Mouse (Mus musculus) kidney, embryonic 16.5 days (tissue): ENCODE results near the gene Sycn. TPM values are rescaled to one million over a fixed set of nuclear protein-coding genes. Genes with fewer than 3 reads are reported as not detected.
"Not testable (repeated sequence)": the region's sequence is repeated elsewhere in the genome, so short reads cannot be mapped to it uniquely, and the experiment has no call there.

Experiments used
- ATAC-seq: fragments of 200-750 bp; cut with Nextera tagmentation; 2 replicates; pipeline ENCODE4 v1.8.0; 2017; ENCODE audit warnings: moderate TSS enrichment; ENCODE audit not compliant: low FRiP score, low TSS enrichment
- H3K27ac ChIP-seq: fragments of 300-500 bp; sonication (generic); 2 replicates; pipeline ENCODE4 v1.5.1; 2014; ENCODE audit warnings: low read length
- H3K27me3 ChIP-seq: fragments of 300-500 bp; sonication (generic); 2 replicates; pipeline ENCODE4 v1.6.1; 2014; ENCODE audit warnings: low read length, control low read depth, mixed read lengths; ENCODE audit not compliant: insufficient read depth
- H3K36me3 ChIP-seq: fragments of 300-500 bp; sonication (generic); 2 replicates; pipeline ENCODE4 v1.6.1; 2014; ENCODE audit warnings: low read length, control low read depth, mixed read lengths; ENCODE audit not compliant: insufficient read depth
- H3K4me1 ChIP-seq: fragments of 300-500 bp; sonication (generic); 2 replicates; pipeline ENCODE4 v1.6.1; 2014; ENCODE audit warnings: low read length, control low read depth, mixed read lengths; ENCODE audit not compliant: insufficient read depth
- H3K4me2 ChIP-seq: fragments of 300-500 bp; sonication (generic); replicated peaks from 2 replicates; pipeline ENCODE4 v1.6.1; 2014; ENCODE audit warnings: low read depth, low read length
- H3K4me3 ChIP-seq: fragments of 300-500 bp; sonication (generic); 2 replicates; pipeline ENCODE4 v1.5.1; 2014; ENCODE audit warnings: mild to moderate bottlenecking, low read length
- H3K9ac ChIP-seq: fragments of 300-500 bp; sonication (generic); replicated peaks from 2 replicates; pipeline ENCODE4 v1.6.1; 2014; ENCODE audit warnings: low read length
- H3K9me3 ChIP-seq: fragments of 300-500 bp; sonication (generic); 2 replicates; pipeline ENCODE4 v1.6.1; 2016; ENCODE audit warnings: low read length, control low read depth
- WGBS: fragments of 180-500 bp; shearing (Covaris S2); extraction: QIAGEN DNeasy Blood & Tissue Kit; methylation state at CpG from one replicate; pipeline ENCODE4 v1.1.7; 2014; 5-methylcytosine and 5-hydroxymethylcytosine counted together
- polyA plus RNA-seq: library from polyadenylated mRNA; unstranded; fragments of >200 nt; fragmentation: Nextera tagmentation; extraction: Ambion mirVana; gene quantifications from 2 replicates; pipeline ENCODE4 v1.2.1, GENCODE M21; 2015

Gene Sycn
- not detected in 2 replicates for polyA plus RNA-seq

- no peak for ATAC-seq
- 63% methylated on average over 4 of the region's 4 CpGs for WGBS
- no peaks in the 10 kb centered on the region for H3K36me3 ChIP-seq
- H3K4me3 ChIP-seq: no peak within 1 kb of the TSS
- H3K27ac ChIP-seq: no peak within 1 kb of the TSS
- H3K4me2 ChIP-seq: no peak within 1 kb of the TSS
- peaks cover 11% of the 10 kb centered on the region for H3K27me3 ChIP-seq
- no peak within 1 kb of the TSS for H3K9ac ChIP-seq
- H3K9me3 ChIP-seq: no peaks in the 10 kb centered on the region
- H3K4me1 ChIP-seq: peaks cover 8% of the 10 kb centered on the region; the same call in 1 of the 2 replicates
These were observed at the start of gene Sycn for GRCm38 (mm10) chr7:28540526-28540925. Gene Sycn (plus strand): TSS chr7:28540885.

GRCm38 (mm10) chr7:28490903-28491302, 49.8 kb upstream of the Sycn start:
- no peaks in the 10 kb centered on the region for H3K27me3 ChIP-seq
- WGBS: 30% methylated on average over 14 of the region's 14 CpGs
- peaks cover 11% of the 10 kb centered on the region for H3K4me1 ChIP-seq
- H3K4me3 ChIP-seq: peak overlapping the region; percentile 11; the same call in 1 of the 2 replicates
- no peak overlapping the region for H3K9ac ChIP-seq
- H3K27ac ChIP-seq: no peak overlapping the region
- H3K9me3 ChIP-seq: no peaks in the 10 kb centered on the region
- no peaks in the 10 kb centered on the region for H3K36me3 ChIP-seq
- peak overlapping the region; percentile 41 for H3K4me2 ChIP-seq
- no peak for ATAC-seq

- no peak overlapping the region for H3K27ac ChIP-seq
- no peak overlapping the region for H3K4me2 ChIP-seq
- ATAC-seq: no peak
- WGBS: 91% methylated on average over 8 of the region's 8 CpGs
- H3K27me3 ChIP-seq: no peaks in the 10 kb centered on the region
- no peak overlapping the region for H3K9ac ChIP-seq
- no peaks in the 10 kb centered on the region for H3K36me3 ChIP-seq
- no peak overlapping the region for H3K4me3 ChIP-seq
- no peaks in the 10 kb centered on the region for H3K9me3 ChIP-seq
- H3K4me1 ChIP-seq: peaks cover 11% of the 10 kb centered on the region
These were observed 48.4 kb upstream of the Sycn start for GRCm38 (mm10) chr7:28492310-28492709.

- no peaks in the 10 kb centered on the region for H3K27me3 ChIP-seq
- 51% methylated on average over 11 of the region's 11 CpGs for WGBS
- no peaks in the 10 kb centered on the region for H3K9me3 ChIP-seq
- H3K9ac ChIP-seq: no peak overlapping the region
- no peak overlapping the region for H3K4me3 ChIP-seq
- no peaks in the 10 kb centered on the region for H3K36me3 ChIP-seq
- no peak for ATAC-seq
- no peak overlapping the region for H3K27ac ChIP-seq
- no peaks in the 10 kb centered on the region for H3K4me1 ChIP-seq
- no peak overlapping the region for H3K4me2 ChIP-seq
These were observed 45.3 kb upstream of the Sycn start for GRCm38 (mm10) chr7:28495426-28495825.

- no peaks in the 10 kb centered on the region for H3K27me3 ChIP-seq
- no peaks in the 10 kb centered on the region for H3K36me3 ChIP-seq
- 5% methylated on average over 5 of the region's 5 CpGs for WGBS
- H3K27ac ChIP-seq: no peak overlapping the region
- no peak for ATAC-seq
- H3K9ac ChIP-seq: no peak overlapping the region
- H3K4me3 ChIP-seq: no peak overlapping the region
- H3K9me3 ChIP-seq: no peaks in the 10 kb centered on the region; the same call in 1 of the 2 replicates
- no peaks in the 10 kb centered on the region for H3K4me1 ChIP-seq
- no peak overlapping the region for H3K4me2 ChIP-seq
These were observed 35.1 kb upstream of the Sycn start for GRCm38 (mm10) chr7:28505585-28505984.

- H3K4me1 ChIP-seq, H3K36me3 ChIP-seq, H3K4me2 ChIP-seq, H3K9ac ChIP-seq, ATAC-seq, H3K4me3 ChIP-seq, H3K27ac ChIP-seq, H3K27me3 ChIP-seq, H3K9me3 ChIP-seq: not testable (repeated sequence)
- 80% methylated on average over 1 of the region's 2 CpGs for WGBS
These were observed 31.6 kb upstream of the Sycn start for GRCm38 (mm10) chr7:28509121-28509520.

- H3K9ac ChIP-seq, ATAC-seq, H3K27me3 ChIP-seq, H3K4me1 ChIP-seq, H3K9me3 ChIP-seq, H3K27ac ChIP-seq, H3K4me2 ChIP-seq, H3K4me3 ChIP-seq, H3K36me3 ChIP-seq: not testable (repeated sequence)
- 62% methylated on average over 8 of the region's 8 CpGs for WGBS
These were observed 30.2 kb upstream of the Sycn start, which contains the start of gene Ifnl2 for GRCm38 (mm10) chr7:28510405-28510974. Gene Ifnl2 (minus strand): TSS chr7:28510455.

- 70% methylated on average over 8 of the region's 8 CpGs for WGBS
- Histone ChIP-seq H3K27ac (no peak overlapping the region), H3K4me1 (no peaks in the 10 kb centered on the region), H3K9ac (no peak overlapping the region), H3K4me3 (no peak overlapping the region), H3K27me3 (no peaks in the 10 kb centered on the region), H3K36me3 (no peaks in the 10 kb centered on the region), H3K9me3 (no peaks in the 10 kb centered on the region), H3K4me2 (no peak overlapping the region)
- ATAC-seq: no peak
These were observed 29.2 kb upstream of the Sycn start for GRCm38 (mm10) chr7:28511441-28511840.

GRCm38 (mm10) chr7:28522536-28522935, 18.1 kb upstream of the Sycn start, which contains the start of gene Ifnl3:
Gene Ifnl3 (plus strand): TSS chr7:28522836.
- not testable (repeated sequence) for H3K4me3 ChIP-seq, H3K9me3 ChIP-seq, H3K36me3 ChIP-seq, H3K4me2 ChIP-seq, ATAC-seq, H3K4me1 ChIP-seq, H3K27me3 ChIP-seq, H3K9ac ChIP-seq, H3K27ac ChIP-seq
- 66% methylated on average over 5 of the region's 6 CpGs for WGBS

- Histone ChIP-seq H3K9me3 (no peaks in the 10 kb centered on the region), H3K27ac (no peak overlapping the region), H3K4me3 (no peak overlapping the region), H3K4me1 (peaks cover 5% of the 10 kb centered on the region; the same call in 1 of the 2 replicates), H3K36me3 (no peaks in the 10 kb centered on the region), H3K4me2 (peak overlapping the region; percentile 20; the same call in 1 of the 2 replicates), H3K27me3 (no peaks in the 10 kb centered on the region), H3K9ac (no peak overlapping the region)
- 5% methylated on average over 19 of the region's 19 CpGs for WGBS
- peak; percentile 56; the same call in 1 of the 2 replicates for ATAC-seq
These were observed 12.6 kb upstream of the Sycn start for GRCm38 (mm10) chr7:28527922-28528719.
